Mouse (Mus musculus): ENCODE data around the gene Gadd45b. TPM values are rescaled to one million over a fixed set of nuclear protein-coding genes. Genes with fewer than 3 reads are reported as not detected.

Gadd45b gene
- total RNA-seq, 4 experiments from 2014 or later: 6.8 to 31.8 (median 26.9) TPM

- no peak for DNase-seq (ENCODE audit: low spot score in 2 of 2)
Measured at GRCm38 (mm10) chr10:80954415-80954814, 24.5 kb downstream of the Gadd45b start.

GRCm38 (mm10) chr10:80954843-80955242 lies 25.0 kb downstream of the Gadd45b start:
- peak; percentile 54 to 66 for DNase-seq (ENCODE audit: low spot score in 2 of 2)

GRCm38 (mm10) chr10:80955536-80955935 lies 25.7 kb downstream of the Gadd45b start:
- DNase-seq (ENCODE audit: low spot score in 2 of 2): no peak

DNA sequence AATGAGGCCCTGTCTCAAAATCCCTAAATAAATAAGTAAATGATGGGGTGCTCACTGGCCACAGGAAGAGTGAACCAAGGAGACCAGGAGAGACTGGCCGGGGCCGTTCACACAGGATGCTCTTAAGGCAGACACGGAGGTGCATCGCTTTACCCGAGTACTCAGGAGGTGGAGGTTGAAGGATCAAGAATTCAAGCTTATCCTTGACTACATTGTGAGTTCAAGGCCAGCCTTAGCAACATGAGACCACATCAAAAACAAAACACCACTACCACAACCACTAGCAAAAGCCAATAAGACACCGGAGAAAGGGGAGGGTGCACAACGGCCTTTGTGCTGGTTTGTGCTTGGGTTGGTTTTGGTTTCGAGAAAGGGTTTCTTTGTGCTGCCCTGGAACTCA lies 26.5 kb downstream of the Gadd45b start:
- DNase-seq (ENCODE audit: low spot score in 2 of 2): no peak

- DNase-seq (ENCODE audit: low spot score in 2 of 2): no peak
Measured at GRCm38 (mm10) chr10:80956901-80957300, 27.0 kb downstream of the Gadd45b start.

DNA sequence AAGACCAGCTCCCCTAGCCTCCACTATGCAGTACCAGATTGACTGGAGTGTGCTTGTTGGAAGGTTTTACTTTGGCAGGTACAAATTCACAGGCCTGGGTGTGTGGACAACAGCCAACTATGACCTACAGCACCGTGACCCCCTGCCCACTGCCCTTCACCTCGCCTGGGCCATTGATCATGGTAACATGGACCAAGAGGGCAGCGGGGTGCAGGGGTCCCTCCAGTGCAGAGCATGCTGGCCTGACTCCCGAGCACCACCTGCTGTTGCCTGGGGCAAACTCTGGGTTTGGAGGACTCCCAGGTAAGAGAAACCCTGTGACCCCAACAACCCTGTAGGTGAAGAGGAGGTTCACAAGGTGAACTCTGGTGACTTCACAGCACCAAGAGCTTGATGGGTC lies 27.9 kb downstream of the Gadd45b start:
- DNase-seq (ENCODE audit: low spot score in 2 of 2): no peak

DNA sequence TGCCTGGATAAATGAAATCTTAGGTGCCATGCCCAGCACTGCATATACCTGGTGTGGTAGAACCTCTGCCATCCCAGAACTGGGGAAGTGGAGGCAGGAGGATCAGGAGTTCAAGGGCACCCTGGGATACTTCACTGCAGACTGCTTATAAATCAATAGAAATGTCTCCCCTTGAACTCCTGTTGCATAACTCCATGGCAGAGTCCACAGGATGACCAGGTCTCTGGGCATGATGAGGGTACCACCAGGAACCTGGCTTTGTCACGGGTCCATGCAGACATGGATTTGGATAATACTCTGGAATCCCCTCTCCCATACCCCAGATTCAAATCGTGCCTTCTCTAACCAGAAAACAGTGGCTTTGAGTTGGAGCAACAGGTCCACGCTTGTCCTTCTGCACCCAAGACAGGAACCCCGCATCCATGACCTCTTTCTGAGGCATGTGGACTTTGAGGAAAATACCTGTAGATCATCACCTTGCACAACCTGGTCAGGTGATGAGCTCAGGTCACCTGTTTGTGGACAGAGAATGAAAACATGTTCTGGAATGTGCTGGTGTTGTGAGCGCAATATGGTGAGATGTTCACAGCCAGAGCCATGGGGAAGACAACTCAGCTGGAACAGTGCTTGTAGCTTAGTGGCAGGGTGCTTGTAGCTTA lies 29.2 kb downstream of the Gadd45b start:
- DNase-seq (ENCODE audit: low spot score in 2 of 2): no peak

GRCm38 (mm10) chr10:80960551-80961508 lies 31.0 kb downstream of the Gadd45b start:
- DNase-seq (ENCODE audit: low spot score in 2 of 2): no peak

DNA sequence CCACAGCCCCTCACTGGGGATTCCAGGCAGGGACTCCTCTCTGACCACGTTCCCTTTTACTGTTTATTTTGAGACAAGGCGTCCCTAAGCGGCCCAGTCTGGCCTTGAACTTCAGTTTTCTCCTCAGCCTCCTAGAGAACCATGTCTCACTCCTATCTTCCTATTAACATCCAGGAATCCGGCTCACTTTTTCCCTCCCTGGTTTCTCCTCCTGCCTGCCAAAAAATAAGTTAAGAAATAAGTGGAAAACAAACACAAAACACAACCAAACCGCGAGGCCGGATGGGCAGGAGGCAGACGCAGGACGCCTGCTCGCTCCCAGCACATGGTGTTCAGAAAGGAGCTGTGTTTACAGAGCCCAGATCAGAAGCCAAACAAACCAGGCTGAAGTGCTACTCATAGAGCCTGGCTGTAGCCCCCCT lies 32.2 kb downstream of the Gadd45b start:
- DNase-seq (ENCODE audit: low spot score in 2 of 2): no peak

GRCm38 (mm10) chr10:80962585-80962984 lies 32.7 kb downstream of the Gadd45b start:
- DNase-seq (ENCODE audit: low spot score in 2 of 2): no peak

DNA sequence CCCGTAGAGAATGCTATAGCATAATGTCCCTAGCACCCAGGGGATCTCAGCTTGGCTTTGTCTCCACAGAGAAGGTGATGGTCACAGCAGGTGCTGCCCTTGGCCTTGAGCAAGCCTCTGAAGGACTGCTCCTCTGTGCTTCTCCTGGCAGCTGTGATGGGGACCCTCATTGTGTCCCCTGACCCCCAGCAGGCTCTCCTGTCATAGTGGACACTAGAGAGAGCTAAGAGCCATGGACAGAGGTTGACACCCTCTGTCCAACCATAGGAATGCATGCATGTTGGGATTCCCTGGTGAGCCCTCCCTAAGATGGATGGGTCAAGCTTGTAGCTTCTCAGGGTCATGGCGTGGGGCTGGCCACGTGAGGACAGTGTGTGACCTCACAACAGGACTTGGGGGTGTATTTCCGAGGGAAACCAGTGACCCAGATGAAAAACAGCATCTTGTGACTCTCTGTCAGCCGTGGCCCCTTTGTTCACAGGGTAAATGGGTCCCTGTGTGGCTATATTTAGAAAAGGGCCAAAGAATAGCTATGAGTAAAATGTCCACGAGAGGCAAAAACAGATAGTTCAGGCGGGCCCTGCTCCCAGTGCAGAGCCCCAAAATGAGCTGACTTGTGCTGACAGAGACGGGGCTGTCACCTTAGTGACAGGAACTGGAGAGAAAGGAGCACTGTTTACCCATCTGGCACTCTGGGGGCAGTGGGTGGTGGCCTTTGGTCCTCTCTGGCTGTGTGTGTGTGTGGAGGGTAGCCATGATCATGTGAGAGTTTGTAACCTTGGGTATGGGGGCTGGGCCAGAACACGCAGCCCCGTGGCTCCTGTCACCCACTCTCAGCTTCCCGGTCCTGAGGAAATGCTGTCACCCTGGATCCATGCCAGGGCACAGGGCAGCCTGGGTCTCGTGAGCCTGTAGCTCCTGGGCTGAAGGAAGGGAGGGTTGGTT lies 33.4 kb downstream of the Gadd45b start:
- DNase-seq (ENCODE audit: low spot score in 2 of 2): no peak

DNA sequence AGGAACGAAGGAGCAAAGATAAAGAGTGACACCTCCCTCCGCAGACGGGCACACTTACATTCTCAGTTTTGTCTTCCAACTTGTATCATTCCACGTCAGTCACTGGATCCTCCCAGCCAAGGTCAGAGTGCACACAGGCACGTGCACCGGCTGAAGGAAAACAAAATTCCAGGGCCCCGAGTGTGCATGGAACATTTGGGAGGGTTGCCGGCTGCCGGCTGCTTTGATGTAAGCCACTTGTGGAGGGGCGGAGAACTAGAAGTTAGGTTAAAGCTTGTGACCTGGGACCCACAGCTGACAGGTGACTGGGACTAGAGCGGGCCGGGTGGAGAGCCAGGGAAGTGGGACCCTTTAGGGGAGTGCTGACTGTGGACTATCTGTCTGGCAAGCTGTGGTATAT lies 36.4 kb downstream of the Gadd45b start:
- no peak for DNase-seq (ENCODE audit: low spot score in 2 of 2)

GRCm38 (mm10) chr10:80967101-80967656 lies 37.3 kb downstream of the Gadd45b start:
- no peak for DNase-seq (ENCODE audit: low spot score in 2 of 2)

GRCm38 (mm10) chr10:80968106-80968505 lies 38.2 kb downstream of the Gadd45b start:
- no peak for DNase-seq (ENCODE audit: low spot score in 2 of 2)

- DNase-seq (ENCODE audit: low spot score in 2 of 2): no peak
Measured at GRCm38 (mm10) chr10:80969298-80969697, 39.4 kb downstream of the Gadd45b start.

GRCm38 (mm10) chr10:80970159-80970558 lies 40.3 kb downstream of the Gadd45b start:
- no peak for DNase-seq (ENCODE audit: low spot score in 2 of 2)

DNA sequence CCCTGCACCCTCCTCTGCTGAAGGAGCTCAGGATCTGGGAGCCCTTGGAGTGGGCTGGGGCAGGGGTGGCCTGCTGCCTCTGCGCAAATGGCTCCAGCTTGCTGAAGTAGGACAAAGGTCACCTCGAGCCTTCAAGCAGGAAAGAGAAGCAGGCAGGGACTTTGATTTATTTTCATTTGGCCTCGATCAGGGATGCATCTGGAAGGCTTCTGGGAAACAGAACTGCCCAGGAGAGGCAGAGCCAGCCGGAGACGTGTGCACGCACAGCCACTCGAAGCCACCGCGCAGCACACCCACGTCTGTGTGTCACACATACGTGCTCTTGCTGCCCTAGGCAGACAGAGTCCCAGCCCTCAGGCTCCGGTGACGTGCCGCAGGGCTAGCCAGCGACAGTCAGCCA lies 41.7 kb downstream of the Gadd45b start:
- DNase-seq (ENCODE audit: low spot score in 2 of 2): no peak

- no peak for DNase-seq (ENCODE audit: low spot score in 2 of 2)
Measured at GRCm38 (mm10) chr10:80972071-80972987, 42.5 kb downstream of the Gadd45b start.

DNA sequence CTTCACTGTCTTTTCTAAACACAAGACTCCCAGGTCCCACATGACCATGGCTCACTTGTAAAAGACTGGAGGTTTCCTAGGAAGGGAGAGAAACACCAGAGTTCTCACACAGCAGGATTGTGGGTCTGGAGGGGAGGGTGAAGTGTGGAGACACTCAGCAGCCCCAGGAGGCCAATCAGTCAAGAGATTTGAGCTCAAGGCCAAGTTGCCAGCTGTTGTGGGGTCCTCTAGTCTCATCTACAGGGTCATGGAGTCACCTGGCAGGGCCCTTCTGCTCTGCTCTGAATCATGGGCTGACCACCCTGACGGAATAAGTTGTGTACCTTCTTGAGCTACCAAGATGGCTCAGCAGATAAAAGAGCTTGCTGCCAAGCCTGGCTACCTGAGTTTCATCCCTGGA lies 43.8 kb downstream of the Gadd45b start:
- no peak for DNase-seq (ENCODE audit: low spot score in 2 of 2)

DNA sequence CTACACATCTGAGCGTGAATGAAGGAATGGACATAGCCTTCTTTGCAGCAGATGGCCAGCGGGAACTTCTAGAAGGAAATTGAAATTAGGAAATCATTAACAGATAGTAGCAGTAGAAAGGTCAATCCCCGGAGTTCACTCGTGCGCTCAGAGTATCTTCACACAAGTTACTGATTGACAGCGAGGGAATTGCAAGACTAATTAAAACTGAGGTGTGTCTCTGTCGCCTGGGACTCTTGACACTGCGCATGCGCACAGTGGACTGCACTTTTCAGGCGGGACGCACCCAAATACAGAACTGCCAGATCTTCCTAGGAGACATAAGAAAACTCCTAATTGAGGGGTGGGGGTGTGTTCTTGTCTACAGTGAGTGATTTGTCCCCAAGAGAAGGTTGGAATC lies 45.6 kb downstream of the Gadd45b start:
- DNase-seq (ENCODE audit: low spot score in 2 of 2): no peak

All from gastrocnemius, adult 8-10 months (tissue).